Mouse (Mus musculus): ENCODE results near the gene Txnip.
A peak's percentile ranks its signal among the peaks of the same experiment; 100 is the strongest.
"Not testable (repeated sequence)": the region's sequence is repeated elsewhere in the genome, so short reads cannot be mapped to it uniquely, and the experiment has no call there.

The Txnip gene

GRCm38 (mm10) chr3:96593374-96593773, 35.6 kb downstream of the Txnip start:
- peak; percentile 58 for DNase-seq (ENCODE audit: low read depth, low spot score)

DNA sequence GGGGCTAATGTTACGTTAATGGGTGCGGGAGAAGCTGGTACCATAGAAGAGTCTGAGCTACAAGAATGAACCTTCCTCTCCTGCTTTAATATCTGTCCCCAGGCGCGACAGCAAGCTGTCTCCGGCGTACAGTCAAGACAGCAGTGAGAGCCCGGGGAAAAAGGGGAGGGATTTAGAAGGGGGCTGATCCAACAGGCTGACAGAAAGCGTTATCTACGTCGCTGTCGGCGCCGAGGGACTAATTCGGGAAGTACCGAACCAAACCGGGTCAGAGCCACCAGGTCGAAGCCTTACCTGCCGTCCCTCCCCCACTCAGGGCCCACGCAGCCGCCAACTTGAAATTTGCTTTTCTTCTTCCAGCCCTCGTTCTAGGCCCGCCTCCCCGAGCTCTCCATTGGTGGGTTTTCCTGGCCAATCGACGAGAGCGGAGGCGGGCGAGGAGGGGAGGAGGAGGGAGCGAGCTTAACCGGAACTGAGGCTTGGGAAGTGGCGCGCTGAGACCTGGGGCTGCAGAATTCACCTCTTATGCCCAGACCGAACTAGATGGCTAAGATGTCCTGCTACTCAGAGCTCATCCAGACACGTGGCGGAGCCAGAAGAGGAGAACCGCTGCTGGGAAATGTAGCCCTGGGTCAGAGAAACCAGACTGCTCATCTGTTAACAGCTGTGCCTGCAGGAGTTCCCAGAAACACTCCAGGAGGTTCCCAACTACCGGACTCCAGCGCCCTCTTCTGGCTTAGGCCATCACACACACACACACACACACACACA, 36.2 kb downstream of the Txnip start, which contains the start of gene Polr3gl:
TSS of gene Polr3gl (minus strand) at position 392 of the 771 bp plus-strand sequence.
- DNase-seq (ENCODE audit: low read depth, low spot score) = peak; percentile 94

GRCm38 (mm10) chr3:96594851-96595250, 37.1 kb downstream of the Txnip start:
- DNase-seq (ENCODE audit: low read depth, low spot score) = no peak

- peak; percentile 52 for DNase-seq (ENCODE audit: low read depth, low spot score)
These were observed 37.9 kb downstream of the Txnip start for GRCm38 (mm10) chr3:96595661-96596060.

DNA sequence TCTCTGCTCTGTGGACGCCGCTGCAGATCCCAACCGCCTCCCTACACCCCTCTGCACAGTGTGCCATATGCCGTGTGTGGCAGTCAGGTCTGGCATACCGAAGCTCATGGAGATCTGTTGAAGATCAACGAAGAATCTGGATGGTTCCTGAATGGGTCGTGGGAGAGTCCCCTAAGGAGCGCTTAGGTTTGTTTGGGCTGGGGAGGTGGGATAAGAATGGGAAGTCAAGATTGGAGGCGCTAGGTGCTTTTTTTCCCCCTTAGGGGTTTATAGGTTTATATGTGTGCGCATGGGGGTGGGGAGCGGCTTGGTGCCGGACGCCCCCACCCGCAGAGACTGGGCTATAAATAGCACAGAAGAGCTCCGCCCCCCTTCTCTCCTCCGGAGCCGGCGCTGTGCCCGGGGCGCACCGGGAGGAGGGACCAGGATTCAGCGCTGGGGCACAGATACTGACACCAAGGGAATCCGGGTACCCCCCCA, 38.5 kb downstream of the Txnip start, which contains the start of gene Ankrd34a:
TSS of gene Ankrd34a (plus strand) at position 409 of the 480 bp plus-strand sequence.
- peak; percentile 34 for DNase-seq (ENCODE audit: low read depth, low spot score)

DNA sequence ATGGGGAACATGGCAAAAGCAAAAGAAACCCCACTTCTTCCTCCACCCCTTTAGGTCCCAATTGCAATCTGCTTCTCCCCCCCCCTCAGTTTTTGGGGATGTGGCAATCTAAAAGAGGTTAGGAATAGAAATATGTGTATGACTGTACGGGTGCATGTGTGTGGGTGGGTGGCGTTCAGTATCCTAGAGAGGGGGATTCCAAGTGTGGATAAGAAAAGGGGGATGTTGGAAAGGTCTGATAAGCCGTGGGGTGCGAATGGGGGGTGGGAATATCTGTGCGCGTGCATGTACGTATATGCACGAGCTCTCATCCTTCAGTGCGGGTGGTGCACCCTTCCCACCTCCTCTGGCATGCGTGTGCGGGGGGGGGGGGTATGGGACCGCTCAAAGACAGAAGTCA, 39.1 kb downstream of the Txnip start:
- DNase-seq (ENCODE audit: low read depth, low spot score) = peak; percentile 27

DNA sequence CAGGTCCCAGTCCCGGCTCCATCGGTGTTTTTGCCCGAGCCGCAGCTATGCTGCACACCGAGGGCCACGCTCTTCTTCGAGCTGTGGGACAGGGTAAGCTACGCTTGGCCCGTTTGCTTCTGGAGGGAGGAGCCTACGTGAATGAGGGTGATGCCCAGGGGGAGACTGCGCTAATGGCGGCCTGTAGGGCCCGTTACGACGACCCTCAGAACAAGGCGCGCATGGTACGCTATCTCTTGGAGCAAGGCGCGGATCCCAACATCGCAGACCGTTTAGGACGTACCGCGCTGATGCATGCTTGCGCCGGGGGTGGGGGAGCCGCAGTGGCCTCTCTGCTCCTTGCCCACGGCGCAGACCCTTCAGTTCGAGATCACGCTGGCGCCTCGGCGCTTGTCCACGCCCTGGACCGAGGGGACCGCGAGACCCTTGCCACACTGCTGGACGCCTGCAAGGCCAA, 39.7 kb downstream of the Txnip start:
- peak; percentile 40 for DNase-seq (ENCODE audit: low read depth, low spot score)

- DNase-seq (ENCODE audit: low read depth, low spot score) = no peak
These were observed 40.7 kb downstream of the Txnip start for GRCm38 (mm10) chr3:96598156-96599068.

DNA sequence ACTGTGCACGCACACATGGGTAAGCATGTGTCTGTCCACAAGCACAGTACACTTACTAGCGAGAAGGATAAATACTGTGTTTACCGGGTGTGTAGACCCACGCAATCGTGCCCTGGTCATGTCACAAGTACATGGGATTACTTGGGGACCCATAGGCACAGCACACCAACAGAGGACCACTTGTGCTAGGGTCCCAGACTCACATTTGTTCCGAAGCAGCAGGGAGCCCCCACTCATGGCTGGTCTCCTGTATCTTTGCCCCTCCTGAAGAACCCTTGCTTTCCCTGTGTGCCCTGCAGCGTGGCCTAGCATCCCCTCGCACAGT, 41.3 kb downstream of the Txnip start:
- no peak for DNase-seq (ENCODE audit: low read depth, low spot score)

DNA sequence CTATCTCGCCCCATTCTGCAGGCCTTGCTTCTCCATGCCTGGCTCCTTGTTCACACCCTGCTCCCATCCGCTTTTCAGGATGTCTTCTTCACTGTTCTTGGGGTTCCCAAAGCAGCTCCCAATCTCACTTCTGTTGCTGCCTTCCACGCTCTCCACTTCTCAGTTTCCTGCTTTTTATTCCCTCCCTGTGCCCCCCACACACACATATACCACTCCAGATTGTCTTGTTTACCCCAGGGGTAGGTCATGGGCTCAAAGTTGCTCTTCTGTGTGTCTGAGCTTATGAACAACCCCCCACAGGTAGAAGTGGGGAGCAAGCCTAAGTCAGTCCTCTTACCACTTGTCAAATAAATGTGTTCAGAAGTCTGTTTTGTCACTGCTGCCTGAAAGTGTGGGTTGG, 41.7 kb downstream of the Txnip start:
- no peak for DNase-seq (ENCODE audit: low read depth, low spot score)

DNA sequence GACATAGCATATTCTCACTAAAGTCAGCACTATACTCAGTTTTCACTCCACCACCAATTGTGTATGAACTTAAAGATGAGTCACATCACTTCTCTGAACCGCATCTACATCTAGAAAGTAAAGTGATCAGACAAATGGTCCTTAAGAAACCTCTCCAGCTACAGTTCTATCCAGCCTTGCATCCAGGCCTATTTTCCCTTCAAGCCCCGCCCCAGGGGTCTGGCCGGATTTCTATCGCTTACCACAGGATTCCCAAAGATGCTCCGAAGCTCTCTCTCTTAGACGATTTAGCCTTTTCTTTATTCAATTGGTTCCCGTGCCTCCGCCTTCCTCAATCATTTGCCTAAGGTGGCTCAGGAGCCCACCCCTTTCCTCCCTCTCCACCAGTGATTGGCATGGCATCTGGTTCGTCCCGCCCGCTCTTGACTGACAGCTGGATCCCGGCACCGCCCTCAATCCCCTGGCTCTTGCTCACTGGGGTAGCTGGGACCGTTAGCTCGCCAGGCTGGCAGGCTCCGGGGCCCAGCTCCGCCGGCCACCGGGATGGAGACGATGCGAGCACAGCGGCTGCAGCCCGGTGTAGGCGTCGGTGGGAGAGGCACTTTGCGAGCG, 43.0 kb downstream of the Txnip start, which contains the start of gene Lix1l:
TSS of gene Lix1l (plus strand) at position 511 of the 612 bp plus-strand sequence.
- peak; percentile 100 for DNase-seq (ENCODE audit: low read depth, low spot score)

GRCm38 (mm10) chr3:96601251-96601787, 43.6 kb downstream of the Txnip start:
- DNase-seq (ENCODE audit: low read depth, low spot score) = peak; percentile 87

- DNase-seq (ENCODE audit: low read depth, low spot score) = peak; percentile 70
These were observed 44.4 kb downstream of the Txnip start for GRCm38 (mm10) chr3:96601941-96602703.

GRCm38 (mm10) chr3:96602704-96603084, 44.9 kb downstream of the Txnip start:
- DNase-seq (ENCODE audit: low read depth, low spot score) = no peak

DNA sequence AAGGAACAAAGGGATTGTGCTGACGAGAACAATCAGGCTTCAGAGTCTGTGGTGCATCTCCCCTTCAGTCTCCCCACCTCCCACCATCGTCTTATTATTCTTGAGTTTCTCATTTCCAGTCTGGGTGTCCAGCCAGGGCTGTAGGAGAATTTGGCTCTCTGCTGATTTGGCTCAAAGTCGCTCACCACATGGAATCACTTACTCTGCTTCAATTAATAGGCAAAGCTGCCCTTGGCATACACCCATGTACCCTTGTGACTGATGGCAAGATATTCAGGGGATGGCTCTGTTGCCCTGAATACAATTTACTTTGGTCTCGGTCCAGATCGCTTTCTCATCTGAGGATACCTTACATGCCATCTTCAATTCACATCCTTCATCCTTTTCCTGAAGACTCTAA, 45.6 kb downstream of the Txnip start:
- peak; percentile 72 for DNase-seq (ENCODE audit: low read depth, low spot score)

GRCm38 (mm10) chr3:96606007-96606406, 48.2 kb downstream of the Txnip start:
- not testable (repeated sequence) for DNase-seq (ENCODE audit: low read depth, low spot score)

DNA sequence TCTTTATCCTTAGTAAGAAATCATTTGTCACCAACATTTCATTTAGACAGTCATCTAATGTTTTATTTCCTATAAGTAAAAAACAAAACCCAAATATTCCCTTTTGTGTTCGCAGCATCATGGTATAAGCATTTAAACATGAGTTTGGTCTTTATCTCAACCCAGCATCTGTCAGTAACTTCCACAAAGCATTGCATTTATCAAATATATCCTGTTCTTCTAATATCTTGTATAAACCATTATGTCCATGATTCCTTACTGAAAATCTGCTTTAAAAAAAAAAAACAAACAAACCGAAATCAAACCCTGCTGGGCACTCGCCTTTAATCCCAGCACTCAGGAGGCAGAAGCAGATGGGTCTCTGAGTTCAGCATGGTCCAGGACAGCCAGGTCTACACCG, 48.9 kb downstream of the Txnip start:
- no peak for DNase-seq (ENCODE audit: low read depth, low spot score)

Data from 3T3-L1 (cell line).